Mouse (Mus musculus) intestine, embryonic 14.5 days (tissue): ENCODE data around the gene Runx2. TPM values are rescaled to one million over a fixed set of nuclear protein-coding genes. Genes with fewer than 3 reads are reported as not detected.

Experiments used
- ATAC-seq: fragments of 200-750 bp; cut with Nextera tagmentation; replicated peaks from 2 replicates; pipeline ENCODE4 v1.8.0; 2017; ENCODE audit warnings: low read depth, moderate number of reproducible peaks, moderate TSS enrichment, moderate library complexity; ENCODE audit not compliant: low FRiP score, low TSS enrichment
- DNase-seq: peaks from one replicate; pipeline ENCODE4 v3.0.0-alpha.2; 2018; ENCODE audit warnings: low spot score
- H3K27ac ChIP-seq: fragments of 300-500 bp; sonication (generic); 2 replicates; pipeline ENCODE4 v1.5.1; 2014; ENCODE audit warnings: low read depth, mild to moderate bottlenecking, control low read depth
- H3K27me3 ChIP-seq: fragments of 300-500 bp; sonication (generic); replicated peaks from 2 replicates; pipeline ENCODE4 v1.6.1; 2014; ENCODE audit warnings: low read length, control low read depth; ENCODE audit not compliant: control insufficient read depth, insufficient read depth
- H3K36me3 ChIP-seq: fragments of 300-500 bp; sonication (generic); 2 replicates; pipeline ENCODE4 v1.6.1; 2014; ENCODE audit warnings: low read length, control low read depth; ENCODE audit not compliant: control insufficient read depth, insufficient read depth
- H3K4me1 ChIP-seq: fragments of 300-500 bp; sonication (generic); replicated peaks from 2 replicates; pipeline ENCODE4 v1.6.1; 2014; ENCODE audit warnings: low read length, control low read depth, mixed read lengths; ENCODE audit not compliant: control insufficient read depth, insufficient read depth
- H3K4me2 ChIP-seq: fragments of 300-500 bp; sonication (generic); 2 replicates; pipeline ENCODE4 v1.6.1; 2014; ENCODE audit warnings: low read length
- H3K4me3 ChIP-seq: fragments of 300-500 bp; sonication (generic); 2 replicates; pipeline ENCODE4 v1.5.1; 2014; ENCODE audit warnings: low read depth, low read length, control low read depth, mixed read lengths
- H3K9ac ChIP-seq: fragments of 300-500 bp; sonication (generic); 2 replicates; pipeline ENCODE4 v1.6.1; 2014; ENCODE audit warnings: mild to moderate bottlenecking, low read length
- H3K9me3 ChIP-seq: fragments of 300-500 bp; sonication (generic); 2 replicates; pipeline ENCODE4 v1.6.1; 2016; ENCODE audit warnings: low read length, control low read depth; ENCODE audit not compliant: control insufficient read depth
- WGBS: fragments of 180-500 bp; shearing (Covaris S2); extraction: QIAGEN DNeasy Blood & Tissue Kit; methylation state at CpG from one replicate; pipeline ENCODE4 v1.1.7; 2014; 5-methylcytosine and 5-hydroxymethylcytosine counted together
- polyA plus RNA-seq: library from polyadenylated mRNA; unstranded; fragments of >200 nt; fragmentation: Nextera tagmentation; extraction: Ambion mirVana; gene quantifications from 2 replicates; pipeline ENCODE4 v1.2.1, GENCODE M21; 2014

Gene Runx2
- polyA plus RNA-seq, 1 experiment from 2014 or later = 1.1 TPM

DNA sequence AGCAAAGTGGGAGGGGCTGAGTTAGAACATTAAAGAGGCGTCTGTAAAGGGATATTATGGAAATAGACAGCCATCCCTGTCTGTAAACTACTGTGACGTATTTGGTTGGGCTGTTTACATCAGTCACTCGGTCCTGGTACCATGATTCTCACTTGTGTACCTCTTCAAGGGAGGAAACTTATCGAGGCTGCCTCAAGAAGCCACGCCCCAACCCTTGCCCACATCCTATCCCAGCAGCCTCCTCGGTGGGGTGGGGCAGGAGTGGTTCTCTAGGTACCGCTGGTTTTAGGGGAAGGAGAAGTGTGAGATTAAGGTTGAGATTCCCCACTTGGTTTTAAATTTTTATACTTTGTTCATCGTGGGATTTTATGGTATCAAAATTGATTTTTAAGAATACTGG, 69.2 kb downstream of the Runx2 start:
- Histone ChIP-seq H3K9me3 (no peaks in the 10 kb centered on the region; the same call in 1 of the 2 replicates), H3K27ac (no peak overlapping the region), H3K27me3 (peaks cover 7% of the 10 kb centered on the region), H3K36me3 (no peaks in the 10 kb centered on the region), H3K4me1 (no peaks in the 10 kb centered on the region), H3K9ac (no peak overlapping the region), H3K4me3 (no peak overlapping the region), H3K4me2 (no peak overlapping the region)
- WGBS = 79% methylated on average over 8 of the region's 8 CpGs
- ATAC-seq = no peak
- DNase-seq = no peak

DNA sequence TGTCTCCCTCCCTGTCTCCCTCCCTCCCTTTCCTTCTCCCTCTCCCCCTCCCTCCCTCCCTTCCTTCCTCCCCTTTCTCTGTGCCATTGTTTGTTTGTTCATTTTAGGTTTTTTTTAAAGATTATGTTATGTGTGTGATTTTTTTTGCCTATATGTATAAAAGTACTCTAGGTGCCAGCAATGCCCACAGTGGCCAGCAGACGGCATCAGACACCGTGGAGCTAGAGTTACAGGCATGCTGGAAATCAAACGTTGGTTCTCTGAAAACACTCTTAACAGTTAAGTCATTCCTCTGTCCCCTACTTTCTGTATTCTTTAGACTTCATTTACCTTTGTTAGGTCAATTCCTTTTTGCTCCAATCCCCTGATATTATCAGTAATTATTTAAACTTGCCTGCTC, 70.8 kb downstream of the Runx2 start:
- Histone ChIP-seq H3K9ac (no peak overlapping the region), H3K36me3 (no peaks in the 10 kb centered on the region), H3K27me3 (peaks cover 22% of the 10 kb centered on the region), H3K4me3 (no peak overlapping the region), H3K27ac (no peak overlapping the region), H3K9me3 (no peaks in the 10 kb centered on the region; the same call in 1 of the 2 replicates), H3K4me2 (no peak overlapping the region), H3K4me1 (no peaks in the 10 kb centered on the region)
- DNase-seq (no peak), ATAC-seq (no peak)
- 53% methylated on average over 3 of the region's 3 CpGs for WGBS

DNA sequence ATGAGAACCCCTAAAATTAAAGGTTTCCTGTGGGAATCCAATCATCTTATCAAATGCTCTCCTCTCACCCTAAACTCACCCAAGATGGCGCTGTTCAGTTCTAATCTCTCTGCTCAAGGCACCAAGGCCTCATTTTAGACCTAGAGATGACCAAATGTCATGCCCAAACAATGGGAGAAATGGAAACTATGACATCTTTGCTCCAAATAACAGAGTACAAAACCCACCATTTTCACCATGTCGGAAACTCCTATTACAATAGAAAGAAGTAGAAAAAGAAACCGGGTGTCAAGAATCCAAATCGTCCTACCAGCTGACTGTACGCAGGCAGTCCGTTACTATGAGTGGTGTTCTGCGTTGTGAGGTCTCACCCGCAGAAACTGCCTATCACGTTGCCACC, 72.4 kb downstream of the Runx2 start:
- WGBS = 84% methylated on average over 9 of the region's 9 CpGs
- H3K4me2 ChIP-seq = no peak overlapping the region
- ATAC-seq = no peak

DNA sequence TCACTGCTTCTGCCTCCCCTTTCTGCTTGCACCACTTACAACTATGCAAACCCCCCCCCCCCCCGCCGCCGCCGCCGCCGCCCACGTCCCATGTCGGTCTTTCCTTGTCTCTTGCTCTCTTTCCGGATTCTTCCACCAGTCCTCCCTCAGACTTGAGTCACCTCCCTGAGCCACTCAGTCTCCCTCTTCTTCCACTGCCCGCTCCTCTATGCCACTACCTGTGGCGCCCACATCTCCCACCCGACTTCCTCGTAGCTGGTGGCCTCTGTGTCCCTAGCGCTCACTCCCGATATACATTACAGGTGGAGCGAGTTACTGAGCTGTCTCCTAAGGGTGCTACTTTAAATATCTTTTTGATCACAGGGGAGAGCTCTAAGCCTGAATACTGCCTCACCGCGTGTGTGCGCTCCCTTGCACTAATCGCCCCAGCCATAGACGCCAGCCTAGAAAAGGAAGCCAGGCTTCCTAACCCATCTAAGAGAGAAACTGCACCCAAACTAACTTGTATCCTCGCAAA, 76.4 kb downstream of the Runx2 start:
- Histone ChIP-seq H3K4me1 (peaks cover 10% of the 10 kb centered on the region), H3K27me3 (peaks cover 74% of the 10 kb centered on the region), H3K4me3 (no peak overlapping the region), H3K4me2 (peak overlapping the region; percentile 34), H3K9ac (no peak overlapping the region), H3K27ac (no peak overlapping the region), H3K9me3 (no peaks in the 10 kb centered on the region), H3K36me3 (no peaks in the 10 kb centered on the region)
- no peak for ATAC-seq
- 3% methylated on average over 20 of the region's 22 CpGs for WGBS
- DNase-seq = peak; percentile 55

More for the DNA sequence above, 72.4 kb downstream of the Runx2 start:
- no peak overlapping the region for H3K27ac ChIP-seq
- no peak for DNase-seq
- H3K4me1 ChIP-seq = no peaks in the 10 kb centered on the region; the same call in 1 of the 2 replicates
- no peaks in the 10 kb centered on the region; the same call in 1 of the 2 replicates for H3K9me3 ChIP-seq
- H3K27me3 ChIP-seq = peaks cover 37% of the 10 kb centered on the region
- no peaks in the 10 kb centered on the region for H3K36me3 ChIP-seq
- no peak overlapping the region for H3K4me3 ChIP-seq
- no peak overlapping the region for H3K9ac ChIP-seq

DNA sequence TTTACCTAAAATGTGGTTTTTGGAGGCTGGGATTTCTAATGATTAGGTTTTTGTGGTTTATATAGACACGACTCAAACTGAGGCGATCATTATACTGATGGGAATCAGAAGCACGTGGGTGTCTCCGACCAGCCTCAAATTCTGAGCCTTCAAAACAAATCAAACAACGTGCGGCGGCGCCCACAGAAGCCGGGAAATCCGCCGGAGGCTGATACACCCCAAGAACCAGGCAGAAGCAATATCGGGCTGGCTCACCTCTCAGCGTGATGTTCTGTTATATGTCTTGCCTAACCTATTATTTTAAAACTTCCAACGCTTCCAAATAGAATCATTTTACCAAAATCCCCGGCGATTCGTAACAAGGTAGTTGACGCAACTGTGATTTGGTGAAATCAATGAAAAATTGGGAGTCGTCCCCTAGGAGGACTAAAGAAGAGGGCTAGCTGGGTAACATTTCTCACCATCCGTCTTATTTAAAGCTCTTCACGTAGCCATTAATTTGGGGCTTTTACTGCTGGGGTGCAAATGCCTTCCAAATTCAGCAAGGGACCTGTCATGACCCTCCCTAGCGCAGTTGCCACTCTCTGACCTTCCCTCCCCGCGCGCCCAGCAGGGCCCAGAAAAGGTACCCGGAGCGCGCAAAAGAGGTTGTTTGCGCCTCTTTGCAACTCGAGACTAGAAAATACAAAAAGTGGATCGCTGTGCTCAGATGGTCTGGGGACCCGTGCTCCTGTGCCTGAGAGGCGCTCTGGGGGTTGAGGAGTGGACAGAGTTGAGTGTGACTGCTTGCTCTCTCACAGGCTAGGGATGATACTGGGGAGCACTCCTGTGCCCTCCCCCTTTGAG, 77.1 kb downstream of the Runx2 start:
- Histone ChIP-seq H3K4me3 (no peak overlapping the region), H3K4me1 (peaks cover 10% of the 10 kb centered on the region), H3K9me3 (no peaks in the 10 kb centered on the region), H3K27ac (no peak overlapping the region), H3K9ac (no peak overlapping the region), H3K27me3 (peaks cover 81% of the 10 kb centered on the region), H3K4me2 (peak overlapping the region; percentile 34), H3K36me3 (no peaks in the 10 kb centered on the region)
- peak; percentile 66 for DNase-seq
- WGBS = under 1% methylated on average over 33 of the region's 33 CpGs
- no peak for ATAC-seq

DNA sequence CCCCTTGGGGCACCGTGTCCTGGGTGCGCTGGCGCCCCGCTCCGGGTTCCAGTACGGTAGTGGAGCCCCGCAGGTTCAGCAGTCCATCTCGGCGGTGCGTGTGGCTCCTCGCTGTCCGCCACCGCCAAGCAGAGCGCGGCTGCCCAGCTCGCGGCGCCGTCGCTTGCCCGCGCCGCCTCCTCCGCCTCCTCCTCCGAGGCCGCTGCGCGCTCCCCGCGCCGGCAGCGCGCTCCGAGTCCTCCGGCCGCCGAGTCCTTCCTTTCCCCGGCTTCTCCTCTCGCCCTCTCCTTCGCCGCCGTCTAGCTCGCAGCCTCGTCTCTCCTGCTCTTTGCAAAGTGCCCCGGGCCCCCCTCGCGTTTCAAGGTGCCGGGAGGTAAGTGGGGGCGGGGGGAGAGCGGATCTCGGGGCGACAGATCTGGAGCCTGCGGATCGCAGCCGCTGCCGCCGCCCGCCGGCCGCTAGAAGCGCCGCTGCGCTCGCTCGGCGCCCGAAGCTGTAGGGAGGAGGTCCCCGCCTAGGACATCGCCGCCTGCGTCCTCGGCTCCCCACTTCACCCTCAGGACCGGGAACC, 78.5 kb downstream of the Runx2 start:
- Histone ChIP-seq H3K9me3 (no peaks in the 10 kb centered on the region), H3K4me1 (peaks cover 10% of the 10 kb centered on the region), H3K27me3 (peaks cover 90% of the 10 kb centered on the region), H3K4me2 (peak overlapping the region; percentile 93), H3K9ac (peak overlapping the region; percentile 45), H3K27ac (no peak overlapping the region), H3K36me3 (no peaks in the 10 kb centered on the region), H3K4me3 (peak overlapping the region; percentile 54)
- peak; percentile 65 for ATAC-seq
- under 1% methylated on average over 59 of the region's 73 CpGs for WGBS
- DNase-seq = peak; percentile 92

DNA sequence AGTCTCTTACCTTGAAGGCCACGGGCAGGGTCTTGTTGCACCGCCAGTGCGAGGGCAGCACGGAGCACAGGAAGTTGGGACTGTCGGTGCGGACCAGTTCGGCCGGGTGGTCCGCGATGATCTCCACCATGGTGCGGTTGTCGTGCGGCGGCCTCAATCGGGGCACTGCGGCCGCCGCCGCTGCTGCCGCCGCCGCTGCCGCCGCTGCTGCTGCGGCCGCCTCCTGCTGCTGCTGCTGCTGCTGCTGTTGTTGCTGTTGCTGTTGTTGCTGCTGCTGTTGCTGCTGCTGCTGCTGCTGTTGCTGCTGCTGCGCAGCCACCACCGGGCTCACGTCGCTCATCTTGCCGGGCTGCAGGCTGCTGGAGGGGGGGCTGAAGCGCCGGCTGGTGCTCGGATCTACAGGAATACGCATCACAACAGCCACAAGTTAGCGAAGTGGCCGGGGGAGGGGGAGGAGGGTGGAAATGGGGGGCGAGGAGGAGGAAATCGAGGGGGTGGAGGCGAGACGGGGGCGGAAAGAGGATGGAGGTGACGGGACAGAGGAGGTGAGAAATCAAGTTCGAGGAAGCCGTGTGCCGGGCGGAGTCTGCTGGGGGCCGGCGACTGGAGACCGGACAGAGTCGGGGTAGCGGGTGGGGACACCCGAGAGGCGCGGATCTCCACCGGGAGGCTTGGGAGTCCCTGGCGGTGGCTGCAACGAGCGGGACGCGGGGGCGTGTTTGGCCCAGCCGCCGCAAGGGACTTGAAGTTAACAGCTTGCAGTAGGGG, 79.2 kb downstream of the Runx2 start:
- Histone ChIP-seq H3K36me3 (no peaks in the 10 kb centered on the region), H3K27me3 (peaks cover 89% of the 10 kb centered on the region), H3K4me1 (peaks cover 10% of the 10 kb centered on the region), H3K9me3 (no peaks in the 10 kb centered on the region), H3K9ac (peak overlapping the region; percentile 45; the same call in 1 of the 2 replicates), H3K4me3 (peak overlapping the region; percentile 54), H3K4me2 (peak overlapping the region; percentile 93), H3K27ac (no peak overlapping the region)
- DNase-seq (peak; percentile 87), ATAC-seq (peak; percentile 53)
- 0% methylated on average over 46 of the region's 64 CpGs for WGBS

DNA sequence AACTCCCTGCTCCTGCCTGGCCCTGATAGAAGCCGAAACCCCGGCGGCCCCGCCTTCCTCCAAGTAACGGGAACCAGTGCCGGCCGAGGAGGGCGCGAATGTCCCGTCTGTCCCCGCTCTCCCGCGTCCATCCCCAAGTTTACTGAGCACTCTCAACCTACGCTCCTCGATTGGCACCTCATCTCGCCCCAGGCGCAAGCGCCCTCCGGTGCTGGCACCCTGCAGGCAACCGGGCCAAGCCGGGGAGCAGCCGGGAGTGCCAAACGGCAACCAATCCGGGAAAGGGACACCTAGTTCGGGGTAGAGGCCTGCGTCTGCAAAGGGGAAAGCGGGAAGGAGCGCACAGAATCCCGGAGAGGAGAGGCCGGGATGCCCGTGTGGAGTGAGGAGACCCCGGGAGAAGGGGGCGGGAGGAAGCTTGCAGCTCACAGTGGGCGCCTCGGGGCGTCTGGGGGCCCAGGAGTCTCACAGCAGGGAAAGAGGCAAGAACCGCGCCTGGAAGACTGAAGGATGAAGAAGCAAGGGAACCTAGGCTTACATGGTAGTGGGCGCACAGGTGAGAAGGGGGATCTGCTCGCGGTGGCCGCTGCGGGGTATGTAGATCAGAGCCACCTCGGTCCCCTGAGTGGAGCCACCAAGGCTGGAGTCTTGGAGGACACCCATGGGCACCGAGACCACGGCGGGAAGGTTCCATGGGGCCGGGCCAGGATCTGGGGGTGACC, 79.9 kb downstream of the Runx2 start:
- H3K27me3 ChIP-seq = peaks cover 87% of the 10 kb centered on the region

More for the DNA sequence above, 79.9 kb downstream of the Runx2 start:
- Histone ChIP-seq H3K27ac (no peak overlapping the region), H3K4me3 (peak overlapping the region; percentile 54), H3K9ac (peak overlapping the region; percentile 16; the same call in 1 of the 2 replicates), H3K4me2 (peak overlapping the region; percentile 93), H3K4me1 (peaks cover 10% of the 10 kb centered on the region), H3K36me3 (no peaks in the 10 kb centered on the region), H3K9me3 (no peaks in the 10 kb centered on the region)
- WGBS = 1% methylated on average over 47 of the region's 48 CpGs
- DNase-seq (peak; percentile 82), ATAC-seq (no peak)
